Mouse (Mus musculus): Measurements from ENCODE around the gene Slamf6.
A peak's percentile ranks its signal among the peaks of the same experiment; 100 is the strongest.
"Not testable (repeated sequence)": the region's sequence is repeated elsewhere in the genome, so short reads cannot be mapped to it uniquely, and the experiment has no call there.

The Slamf6 gene

GRCm38 (mm10) chr1:171917305-171918039, at the start of gene Slamf6:
Gene Slamf6, plus strand, starts transcription at chr1:171917515.
- peak; percentile 50 to 64 for DNase-seq

- no peak for DNase-seq
These were observed 30.3 kb upstream of the Slamf6 start for GRCm38 (mm10) chr1:171886989-171887388.

GRCm38 (mm10) chr1:171895364-171895763, 22.0 kb upstream of the Slamf6 start, which contains the start of gene Gm10521:
Gene Gm10521, plus strand, starts transcription at chr1:171895664.
- not testable (repeated sequence) for DNase-seq

- DNase-seq, result no peak
These were observed 13.3 kb upstream of the Slamf6 start for GRCm38 (mm10) chr1:171904011-171904410.

GRCm38 (mm10) chr1:171915638-171916458, 1.5 kb upstream of the Slamf6 start:
- DNase-seq, result peak; percentile 33 to 44

GRCm38 (mm10) chr1:171918136-171918920, 1.0 kb downstream of the Slamf6 start:
- no peak for DNase-seq

DNA sequence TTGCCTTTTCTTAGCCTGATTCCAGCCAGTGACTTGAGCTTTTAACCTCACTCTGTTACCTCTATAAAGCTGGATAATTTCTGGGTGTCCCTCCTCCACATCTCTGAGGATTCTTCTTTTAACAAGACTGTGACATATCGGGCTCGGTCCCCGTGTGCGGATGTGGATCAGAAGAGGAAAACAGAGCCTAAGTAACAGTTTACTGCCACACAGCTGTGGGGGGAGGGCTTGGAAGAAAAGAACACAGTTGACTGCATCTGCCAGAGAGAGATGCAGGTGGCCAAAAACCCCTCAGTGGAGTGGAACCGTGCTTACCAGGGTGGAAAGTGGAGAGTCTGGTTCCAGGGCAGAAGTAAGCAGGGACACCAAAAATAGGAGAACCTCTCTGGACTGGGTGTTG, 1.9 kb downstream of the Slamf6 start:
- peak; percentile 80 to 89 for DNase-seq

- peak; percentile 41 for DNase-seq
These were observed 2.7 kb downstream of the Slamf6 start for GRCm38 (mm10) chr1:171919901-171920510.

- peak; percentile 57 to 60 for DNase-seq
These were observed 3.8 kb downstream of the Slamf6 start for GRCm38 (mm10) chr1:171920989-171921621.

- DNase-seq, result peak in 1 of 2 experiments; percentile 40
These were observed 4.3 kb downstream of the Slamf6 start for GRCm38 (mm10) chr1:171921641-171922040.

DNA sequence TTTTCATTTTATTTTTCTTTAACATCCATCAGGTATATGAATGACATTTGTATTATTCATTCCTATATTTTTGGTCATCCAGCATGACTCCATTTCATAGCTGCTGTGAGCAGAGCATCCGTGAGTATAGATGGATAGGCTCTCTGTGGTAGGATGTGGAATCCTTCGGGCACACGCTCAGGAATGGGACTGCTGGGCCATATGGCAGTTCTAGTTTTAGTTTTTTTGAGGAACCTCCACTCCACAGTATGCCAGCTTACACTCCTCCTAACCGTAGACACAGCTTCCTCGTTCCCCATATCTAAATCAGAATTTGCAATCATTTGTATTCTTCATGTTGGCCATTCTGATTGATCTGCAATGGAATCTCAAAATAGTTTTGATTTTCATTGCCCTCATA, 5.5 kb downstream of the Slamf6 start:
- DNase-seq, result no peak

DNA sequence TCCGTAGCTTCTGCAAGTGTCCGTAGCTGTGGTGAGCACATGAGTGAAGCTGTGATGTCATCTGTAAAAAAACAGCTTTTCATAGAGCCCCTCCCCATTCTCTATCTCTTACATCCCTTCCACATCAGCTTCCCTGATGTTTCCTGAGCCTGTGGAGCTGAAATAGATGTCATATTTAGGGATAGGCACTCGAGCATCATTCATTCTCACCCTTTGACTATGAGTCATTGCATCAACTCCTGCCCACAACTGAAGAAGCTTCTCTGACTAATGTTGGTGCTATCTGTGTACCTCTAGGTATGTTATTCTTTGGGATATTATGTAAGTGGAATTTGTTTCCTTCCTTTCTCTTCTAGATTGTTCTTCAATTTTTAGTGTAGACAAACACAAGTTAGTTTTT, 7.6 kb downstream of the Slamf6 start:
- DNase-seq, result no peak

DNA sequence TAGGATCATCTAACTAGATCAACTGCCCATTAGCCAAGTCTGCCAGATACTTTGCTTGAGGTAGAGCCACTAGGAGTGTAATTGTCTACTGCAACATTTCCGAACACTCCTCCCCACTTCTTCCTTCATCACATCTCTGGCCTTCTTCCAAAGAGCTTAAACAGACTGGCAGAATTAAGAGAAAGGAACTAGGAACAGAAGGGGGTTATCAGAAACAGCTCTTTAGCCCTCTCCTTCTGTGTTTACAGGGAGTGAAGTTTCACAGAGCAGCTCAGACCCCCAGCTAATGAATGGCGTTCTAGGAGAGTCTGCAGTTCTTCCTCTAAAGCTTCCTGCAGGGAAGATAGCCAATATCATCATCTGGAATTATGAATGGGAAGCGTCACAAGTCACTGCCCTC, 16.5 kb downstream of the Slamf6 start:
- DNase-seq, result no peak

DNA sequence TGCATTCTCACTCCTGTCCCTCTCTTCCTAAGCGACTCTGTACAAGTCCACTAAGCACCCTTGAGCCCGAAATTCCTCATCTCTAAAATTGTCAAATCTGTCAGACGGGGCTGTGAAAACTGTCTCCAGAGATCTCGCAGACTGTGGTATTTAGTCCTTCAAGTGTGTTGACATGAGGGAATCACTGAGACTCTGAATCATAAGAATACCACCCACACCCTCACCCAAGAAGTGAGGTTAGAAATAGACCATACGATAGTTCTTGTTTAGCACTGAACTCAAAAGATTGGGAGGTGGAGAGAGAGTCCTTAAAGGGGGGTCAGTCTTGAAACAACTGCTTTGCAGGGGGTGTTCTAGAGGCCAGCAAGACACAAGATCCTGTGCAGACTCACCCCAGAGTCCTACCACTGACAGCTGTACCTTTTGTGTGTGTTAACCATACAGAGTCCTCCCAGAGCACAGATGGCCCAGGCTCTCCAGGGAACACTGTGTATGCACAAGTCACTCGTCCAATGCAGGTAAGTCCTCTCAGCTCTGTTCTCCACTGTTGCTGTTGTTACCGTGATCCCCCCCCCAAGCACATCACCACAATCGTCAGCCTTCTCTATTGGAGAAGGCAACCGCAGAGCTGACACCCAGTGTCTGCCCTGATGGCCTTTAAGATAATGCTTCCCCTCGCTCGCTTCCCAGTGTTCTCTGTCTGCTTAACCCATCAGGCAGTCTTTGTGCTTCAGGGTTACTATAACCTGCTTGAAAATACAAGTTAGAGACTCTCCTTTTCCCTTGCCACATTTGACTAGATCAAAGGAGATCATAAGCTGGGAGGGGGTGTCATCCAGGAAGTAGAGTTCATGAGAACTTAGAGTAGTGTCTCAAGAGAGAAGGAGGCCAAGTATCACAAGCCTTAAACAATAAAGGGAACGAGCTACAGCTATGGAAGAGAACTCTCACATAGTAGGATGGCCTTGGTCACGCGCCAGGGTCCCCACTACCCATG, 21.9 kb downstream of the Slamf6 start:
- DNase-seq, result peak; percentile 42 to 48

GRCm38 (mm10) chr1:171940626-171941025, 23.3 kb downstream of the Slamf6 start:
- no peak for DNase-seq

DNA sequence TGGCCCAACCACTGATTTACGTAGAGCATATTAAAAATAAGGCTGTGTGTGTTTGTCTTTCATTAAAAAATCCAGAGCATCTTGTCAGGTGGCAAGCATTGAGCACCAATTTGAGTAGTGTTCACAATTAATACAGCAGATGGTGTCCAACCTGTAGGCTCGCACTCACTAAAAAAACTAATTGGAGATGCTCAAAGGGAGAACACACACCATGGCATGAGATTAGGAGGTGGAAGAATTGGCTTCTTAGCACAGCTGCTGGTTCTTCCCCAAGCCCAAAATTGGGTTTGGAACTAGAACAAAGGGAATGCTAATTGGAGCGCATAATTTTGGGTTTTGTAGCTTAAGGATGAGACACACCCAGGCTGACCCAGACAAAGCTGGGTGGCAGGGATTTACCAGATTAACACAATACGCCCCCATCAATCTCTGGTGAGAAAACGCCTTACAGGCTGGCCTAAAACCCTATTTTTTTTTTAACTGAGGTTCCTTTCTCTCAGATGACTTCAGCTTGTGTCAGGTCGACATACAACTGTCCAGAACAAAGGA, 29.2 kb downstream of the Slamf6 start:
- no peak for DNase-seq

- DNase-seq, result no peak
These were observed 31.0 kb downstream of the Slamf6 start for GRCm38 (mm10) chr1:171948161-171948945.

- DNase-seq, result peak in 1 of 2 experiments; percentile 22
These were observed 31.7 kb downstream of the Slamf6 start for GRCm38 (mm10) chr1:171948946-171949508.

GRCm38 (mm10) chr1:171955071-171955470, 37.8 kb downstream of the Slamf6 start:
- no peak for DNase-seq

Measured in thymus, postnatal 36 days (tissue).